Mouse (Mus musculus) frontal cortex, postnatal 36 days (tissue): ENCODE results near the gene Gm20388.
"Not testable (repeated sequence)": the region's sequence is repeated elsewhere in the genome, so short reads cannot be mapped to it uniquely, and the experiment has no call there.

Experiments
- DNase-seq, 2 experiments: peaks; one replicate each; pipeline ENCODE4 v3.0.0; 2022; ENCODE audit warnings: low spot score in 2 of 2

Gm20388 gene

GRCm38 (mm10) chr8:123039376-123040109 lies 3128.9 kb downstream of the Gm20388 start:
- DNase-seq: no peak

GRCm38 (mm10) chr8:123040110-123040650 lies 3129.5 kb downstream of the Gm20388 start:
- DNase-seq: no peak

GRCm38 (mm10) chr8:123041008-123041773 lies 3130.6 kb downstream of the Gm20388 start:
- DNase-seq: peak; percentile 44 to 46

- no peak for DNase-seq
These were observed 3131.1 kb downstream of the Gm20388 start for GRCm38 (mm10) chr8:123041774-123042105.

- peak; percentile 100 for DNase-seq
These were observed 3131.7 kb downstream of the Gm20388 start, which contains the start of gene Ankrd11 for GRCm38 (mm10) chr8:123042158-123042973. Gene Ankrd11, minus strand, starts transcription at chr8:123042277.

- DNase-seq: no peak
These were observed 3132.5 kb downstream of the Gm20388 start for GRCm38 (mm10) chr8:123042974-123043625.

GRCm38 (mm10) chr8:123043941-123044340 lies 3133.3 kb downstream of the Gm20388 start:
- no peak for DNase-seq

GRCm38 (mm10) chr8:123044743-123045425 lies 3134.2 kb downstream of the Gm20388 start:
- not testable (repeated sequence) for DNase-seq

GRCm38 (mm10) chr8:123046706-123047105 lies 3136.1 kb downstream of the Gm20388 start:
- DNase-seq: no peak

- DNase-seq: no peak
These were observed 3137.2 kb downstream of the Gm20388 start for GRCm38 (mm10) chr8:123047827-123048226.

- no peak for DNase-seq
These were observed 3137.8 kb downstream of the Gm20388 start for GRCm38 (mm10) chr8:123048402-123048801.

- DNase-seq: no peak
These were observed 3140.8 kb downstream of the Gm20388 start for GRCm38 (mm10) chr8:123051458-123051857.

GRCm38 (mm10) chr8:123062721-123063120 lies 3152.1 kb downstream of the Gm20388 start, which contains the start of gene Spg7:
Gene Spg7, plus strand, starts transcription at chr8:123062942.
- no peak for DNase-seq

- DNase-seq: no peak
These were observed 3153.4 kb downstream of the Gm20388 start for GRCm38 (mm10) chr8:123064072-123064471.

- no peak for DNase-seq
These were observed 3154.2 kb downstream of the Gm20388 start for GRCm38 (mm10) chr8:123064809-123065213.

- peak; percentile 94 to 96 for DNase-seq
These were observed 3154.8 kb downstream of the Gm20388 start for GRCm38 (mm10) chr8:123065214-123066100.

GRCm38 (mm10) chr8:123066101-123066683 lies 3155.6 kb downstream of the Gm20388 start:
- no peak for DNase-seq

GRCm38 (mm10) chr8:123071176-123071575 lies 3160.5 kb downstream of the Gm20388 start:
- DNase-seq: no peak

- DNase-seq: no peak
These were observed 3166.6 kb downstream of the Gm20388 start for GRCm38 (mm10) chr8:123077213-123077612.
